Mouse (Mus musculus) CH12.LX (cell line): Measurements from ENCODE around the gene Apmap. TPM values are rescaled to one million over a fixed set of nuclear protein-coding genes. Genes with fewer than 3 reads are reported as not detected.

Experiments used
- DNase-seq: peaks from one replicate; pipeline ENCODE4 v3.0.0-alpha.2; 2013; ENCODE audit errors: extremely low read depth
- H3K27ac ChIP-seq: 2 replicates; pipeline ENCODE4 v1.5.1; 2012; ENCODE audit warnings: low read depth, mild to moderate bottlenecking, control low read depth, moderate library complexity; ENCODE audit not compliant: insufficient read depth
- H3K27me3 ChIP-seq: replicated peaks from 2 replicates; pipeline ENCODE3; 2012; ENCODE audit warnings: inconsistent platforms
- H3K36me3 ChIP-seq, 2 experiments: replicated peaks in 1 of 2; 2 replicates each; pipeline versions ENCODE3 to v1.6.1; 2012; ENCODE audit warnings: inconsistent platforms in 1 of 2, low read length in 1 of 2, mild to moderate bottlenecking in 1 of 2, mixed read lengths in 1 of 2, moderate library complexity in 1 of 2; ENCODE audit not compliant: control insufficient read depth in 1 of 2, insufficient read depth in 1 of 2
- H3K4me1 ChIP-seq, 2 experiments: 2 replicates each; pipeline ENCODE4 v1.6.1; 2012; ENCODE audit warnings: inconsistent platforms in 1 of 2, moderate library complexity in 1 of 2; ENCODE audit not compliant: insufficient read depth in 2 of 2, control insufficient read depth in 1 of 2
- H3K4me2 ChIP-seq: 2 replicates; pipeline ENCODE4 v1.6.1; 2012; ENCODE audit warnings: low read depth, mild to moderate bottlenecking, control low read depth; ENCODE audit not compliant: poor library complexity, insufficient read depth, severe bottlenecking
- H3K4me3 ChIP-seq, 3 experiments: fragments of 150-350 bp in 1 of 3; sonication (generic) in 1 of 3; replicated peaks in 1 of 3; 2 replicates each; pipeline versions ENCODE3 to v1.5.1; 2011 to 2012; ENCODE audit warnings: low read depth in 2 of 3, low read length in 2 of 3, mild to moderate bottlenecking in 2 of 3, moderate library complexity in 2 of 3, control low read depth in 1 of 3, improper control_type of control experiment in 1 of 3, inconsistent platforms in 1 of 3, mixed read lengths in 1 of 3; ENCODE audit not compliant: poor library complexity in 1 of 3
- H3K79me2 ChIP-seq: replicated peaks from 2 replicates; pipeline ENCODE4 v1.6.1; 2012; ENCODE audit warnings: mild to moderate bottlenecking, moderate library complexity; ENCODE audit not compliant: control insufficient read depth, poor library complexity, insufficient read depth, severe bottlenecking; ENCODE audit errors: extremely low read depth
- H3K9ac ChIP-seq: 2 replicates; pipeline ENCODE4 v1.6.1; 2012; ENCODE audit warnings: low read depth, mild to moderate bottlenecking, control low read depth, moderate library complexity; ENCODE audit not compliant: insufficient read depth
- H3K9me3 ChIP-seq: replicated peaks from 2 replicates; pipeline ENCODE3; 2012; ENCODE audit warnings: low read length, inconsistent platforms, mixed read lengths
- BHLHE40 ChIP-seq: IDR thresholded peaks from 2 replicates; pipeline ENCODE4 v1.6.1; 2011; ENCODE audit warnings: mild to moderate bottlenecking, low read depth, low read length, improper control_type of control experiment
- CHD1 ChIP-seq: IDR thresholded peaks from 2 replicates; pipeline ENCODE4 v1.6.1; 2012; ENCODE audit warnings: low read depth, low read length, improper control_type of control experiment, inconsistent platforms
- CHD2 ChIP-seq: IDR thresholded peaks from 2 replicates; pipeline ENCODE4 v1.6.1; 2011; ENCODE audit warnings: low read length, improper control_type of control experiment
- CTCF ChIP-seq, 2 experiments: IDR thresholded peaks in 1 of 2; conservative IDR thresholded peaks in 1 of 2; 2 replicates each; pipeline ENCODE4 v1.5.1; 2011 to 2012; ENCODE audit warnings: low read depth in 2 of 2, low read length in 2 of 2, improper control_type of control experiment in 1 of 2, inconsistent platforms in 1 of 2, mild to moderate bottlenecking in 1 of 2, moderate library complexity in 1 of 2
- E2F4 ChIP-seq: IDR thresholded peaks from 2 replicates; pipeline ENCODE4 v1.6.1; 2011; ENCODE audit warnings: low read depth, low read length, improper control_type of control experiment; ENCODE audit not compliant: insufficient replicate concordance
- ELF1 ChIP-seq: IDR thresholded peaks from 2 replicates; pipeline ENCODE4 v1.6.1; 2014; ENCODE audit warnings: low read depth, mild to moderate bottlenecking, inconsistent platforms, low read length, improper control_type of control experiment
- EP300 ChIP-seq: IDR thresholded peaks from 2 replicates; pipeline ENCODE4 v1.6.1; 2011; ENCODE audit warnings: low read length, improper control_type of control experiment
- ETS1 ChIP-seq: conservative IDR thresholded peaks from 2 replicates; pipeline ENCODE4 v1.6.1; 2012; ENCODE audit warnings: low read depth, mild to moderate bottlenecking, inconsistent platforms, low read length, improper control_type of control experiment, moderate library complexity
- GABPA ChIP-seq: IDR thresholded peaks from 2 replicates; pipeline ENCODE4 v1.6.1; 2012; ENCODE audit warnings: low read depth, low read length, improper control_type of control experiment, inconsistent platforms; ENCODE audit not compliant: insufficient replicate concordance
- HCFC1 ChIP-seq: IDR thresholded peaks from 2 replicates; pipeline ENCODE4 v1.6.1; 2012; ENCODE audit warnings: low read depth, mild to moderate bottlenecking, inconsistent platforms, low read length, improper control_type of control experiment
- IRF4 ChIP-seq: IDR thresholded peaks from 2 replicates; pipeline ENCODE4 v1.6.1; 2014; ENCODE audit warnings: low read depth, mild to moderate bottlenecking, inconsistent platforms, low read length, improper control_type of control experiment
- JUN ChIP-seq: IDR thresholded peaks from 2 replicates; pipeline ENCODE4 v1.6.1; 2011; ENCODE audit warnings: low read depth, mild to moderate bottlenecking, low read length, improper control_type of control experiment, moderate library complexity; ENCODE audit not compliant: insufficient read depth
- JUND ChIP-seq: conservative IDR thresholded peaks from 2 replicates; pipeline ENCODE4 v1.6.1; 2011; ENCODE audit warnings: low read depth, low read length, improper control_type of control experiment
- KAT2A ChIP-seq: IDR thresholded peaks from 2 replicates; pipeline ENCODE4 v1.6.1; 2012; ENCODE audit warnings: low read length, improper control_type of control experiment, inconsistent platforms; ENCODE audit not compliant: insufficient replicate concordance
- MAFK ChIP-seq: IDR thresholded peaks from 2 replicates; pipeline ENCODE4 v1.6.1; 2011; ENCODE audit warnings: low read length, improper control_type of control experiment; ENCODE audit not compliant: insufficient replicate concordance
- MAX ChIP-seq: IDR thresholded peaks from 2 replicates; pipeline ENCODE4 v1.6.1; 2011; ENCODE audit warnings: low read length, improper control_type of control experiment
- MAZ ChIP-seq: IDR thresholded peaks from 2 replicates; pipeline ENCODE4 v1.6.1; 2012; ENCODE audit warnings: low read depth, mild to moderate bottlenecking, inconsistent platforms, low read length, improper control_type of control experiment, moderate library complexity
- MEF2A ChIP-seq: IDR thresholded peaks from 2 replicates; pipeline ENCODE4 v1.6.1; 2014; ENCODE audit warnings: low read depth, mild to moderate bottlenecking, inconsistent platforms, low read length, improper control_type of control experiment, borderline replicate concordance
- MXI1 ChIP-seq: IDR thresholded peaks from 2 replicates; pipeline ENCODE4 v1.6.1; 2011; ENCODE audit warnings: mild to moderate bottlenecking, low read depth, low read length, improper control_type of control experiment
- NELFE ChIP-seq: IDR thresholded peaks from 2 replicates; pipeline ENCODE4 v1.6.1; 2011; ENCODE audit warnings: low read depth, low read length, improper control_type of control experiment
- NRF1 ChIP-seq: IDR thresholded peaks from 2 replicates; pipeline ENCODE4 v1.6.1; 2014; ENCODE audit warnings: low read depth, mild to moderate bottlenecking, inconsistent platforms, low read length, improper control_type of control experiment, moderate library complexity
- PAX5 ChIP-seq: IDR thresholded peaks from 2 replicates; pipeline ENCODE4 v1.6.1; 2012; ENCODE audit warnings: low read length, inconsistent platforms, mixed read lengths
- POLR2A ChIP-seq: IDR thresholded peaks from 2 replicates; pipeline ENCODE4 v1.6.1; 2011; ENCODE audit warnings: low read depth, mild to moderate bottlenecking, improper control_type of control experiment, low read length
- POLR2AphosphoS2 ChIP-seq: IDR thresholded peaks from 2 replicates; pipeline ENCODE4 v1.6.1; 2011; ENCODE audit warnings: low read depth, low read length, improper control_type of control experiment
- RAD21 ChIP-seq: IDR thresholded peaks from 2 replicates; pipeline ENCODE4 v1.6.1; 2011; ENCODE audit warnings: low read depth, mild to moderate bottlenecking, low read length, improper control_type of control experiment, moderate library complexity
- RCOR1 ChIP-seq: conservative IDR thresholded peaks from 2 replicates; pipeline ENCODE4 v1.6.1; 2012; ENCODE audit warnings: low read depth, mild to moderate bottlenecking, inconsistent platforms, low read length, improper control_type of control experiment
- SIN3A ChIP-seq: IDR thresholded peaks from 2 replicates; pipeline ENCODE4 v1.6.1; 2012; ENCODE audit warnings: low read length, improper control_type of control experiment, inconsistent platforms
- SMC3 ChIP-seq: IDR thresholded peaks from 2 replicates; pipeline ENCODE4 v1.6.1; 2011; ENCODE audit warnings: low read depth, low read length, improper control_type of control experiment
- TBP ChIP-seq: conservative IDR thresholded peaks from 2 replicates; pipeline ENCODE4 v1.6.1; 2011; ENCODE audit warnings: low read depth, low read length, improper control_type of control experiment
- TCF12 ChIP-seq: IDR thresholded peaks from 2 replicates; pipeline ENCODE4 v1.6.1; 2014; ENCODE audit warnings: low read depth, mild to moderate bottlenecking, inconsistent platforms, low read length, improper control_type of control experiment
- UBTF ChIP-seq: IDR thresholded peaks from 2 replicates; pipeline ENCODE4 v1.6.1; 2012; ENCODE audit warnings: low read depth, mild to moderate bottlenecking, inconsistent platforms, low read length, improper control_type of control experiment, moderate library complexity
- USF1 ChIP-seq: IDR thresholded peaks from 2 replicates; pipeline ENCODE4 v1.6.1; 2014; ENCODE audit warnings: low read depth, mild to moderate bottlenecking, inconsistent platforms, low read length, improper control_type of control experiment
- USF2 ChIP-seq: conservative IDR thresholded peaks from 2 replicates; pipeline ENCODE4 v1.6.1; 2011; ENCODE audit warnings: low read depth, low read length, improper control_type of control experiment
- ZC3H11A ChIP-seq: IDR thresholded peaks from 2 replicates; pipeline ENCODE4 v1.6.1; 2012; ENCODE audit warnings: low read depth, mild to moderate bottlenecking, inconsistent platforms, low read length, improper control_type of control experiment
- ZKSCAN1 ChIP-seq: IDR thresholded peaks from 2 replicates; pipeline ENCODE4 v1.6.1; 2012; ENCODE audit warnings: low read depth, inconsistent platforms, low read length, improper control_type of control experiment, borderline replicate concordance
- ZMIZ1 ChIP-seq: IDR thresholded peaks from 2 replicates; pipeline ENCODE4 v1.6.1; 2012; ENCODE audit warnings: low read depth, mild to moderate bottlenecking, inconsistent platforms, low read length, improper control_type of control experiment
- ZNF384 ChIP-seq: IDR thresholded peaks from 2 replicates; pipeline ENCODE4 v1.6.1; 2012; ENCODE audit warnings: low read depth, low read length, improper control_type of control experiment, inconsistent platforms
- dilution Hi-C: fragments of 300-500 bp; cut with MboI; formaldehyde crosslinking; loops from 2 replicates; pipeline ENCODE4 v1.14.3; 2020; ENCODE audit warnings: low sequenced_read_pairs; ENCODE audit not compliant: extremely low pct_unique_long_range_greater_than_20kb, extremely low pct_ligation_motif_present
- in situ Hi-C: fragments of 300-500 bp; cut with MboI; formaldehyde crosslinking; loops from 3 replicates; pipeline ENCODE4 v1.14.3; 2019; ENCODE audit warnings: low sequenced_read_pairs, low pct_ligation_motif_present, low pct_unique_long_range_greater_than_20kb, mixed read lengths
- polyA plus RNA-seq: library from polyadenylated mRNA; unstranded; fragments of >175 nt; gene quantifications from 2 replicates; pipeline ENCODE4 v1.2.1, GENCODE M21; 2012; ENCODE audit warnings: low read depth; ENCODE audit not compliant: insufficient read length
- total RNA-seq, 2 experiments: library from RNA; depleted of rRNA; stranded (reverse); fragments of 300-350 nt in 1 of 2; fragments of >200 nt in 1 of 2; gene quantifications; 2 replicates each; pipeline ENCODE4 v1.2.3; 2012 to 2014

Gene Apmap
- 24.5 and 29.0 TPM in 2 replicates for total RNA-seq (2012; rRNA removed)
- total RNA-seq (2014; rRNA removed), result 35.6 and 39.3 TPM in 2 replicates
- polyA plus RNA-seq, result 25.8 and 29.3 TPM in 2 replicates

GRCm38 (mm10) chr2:150608087-150608799, at the start of gene Apmap:
TSS of gene Apmap (minus strand) at chr2:150608567.
- H3K4me1 ChIP-seq, result peaks cover 3 to 20% of the 10 kb centered on the region in 2 experiments; a peak in 3 of 4 replicates
- peak within 1 kb of the TSS; percentile 92 for H3K4me2 ChIP-seq
- H3K9ac ChIP-seq, result peak within 1 kb of the TSS; percentile 44
- H3K79me2 ChIP-seq, result peaks cover 3% of the 10 kb centered on the region
- DNase-seq, result peak; percentile 98
- H3K27me3 ChIP-seq, result no peaks in the 10 kb centered on the region
- H3K4me3 ChIP-seq, result peak within 1 kb of the TSS; percentile 89 to 94 (median 93)
- H3K27ac ChIP-seq, result no peak within 1 kb of the TSS
- H3K9me3 ChIP-seq, result no peaks in the 10 kb centered on the region
- in situ Hi-C loops, result loop anchor here (5.0 to 10.0 kb wide), 2 partner anchors 64 to 137 kb away; partner anchors contain the start of gene Entpd6
- TF ChIP-seq NELFE (peak; percentile 74), HCFC1 (peak; percentile 89), CTCF (conservative IDR thresholded peaks at IDR 0.05 in 1 of 2, IDR thresholded peaks at IDR 0.05 in 1 of 2; ENCODE audit: low read depth in 2 of 2, low read length in 2 of 2) (peak in 1 of 2 experiments; percentile 6; a peak in 1 of 4 replicates), SMC3 (peak; percentile 20), PAX5 (no peak), ETS1 (no peak), JUND (no peak), MAZ (0 out of 2 replicates have a peak, but pooled peaks have one; percentile 16), MXI1 (peak; percentile 99), ZMIZ1 (peak; percentile 48; the same call in 1 of the 2 replicates), ZNF384 (no peak), NRF1 (0 out of 2 replicates have a peak, but pooled peaks have one; percentile 34), JUN (no peak), USF1 (no peak), POLR2AphosphoS2 (no peak; the same call in 1 of the 2 replicates), KAT2A (peak; percentile 72; the same call in 1 of the 2 replicates), SIN3A (peak; percentile 98), RCOR1 (no peak), USF2 (no peak), ELF1 (peak; percentile 65; the same call in 1 of the 2 replicates), BHLHE40 (no peak), ZKSCAN1 (no peak), E2F4 (peak; percentile 79; the same call in 1 of the 2 replicates), TCF12 (peak; percentile 83), MAX (peak; percentile 87), POLR2A (peak; percentile 84), ZC3H11A (no peak), CHD1 (no peak), IRF4 (peak; percentile 78), GABPA (no peak), RAD21 (no peak), UBTF (no peak), TBP (0 out of 2 replicates have a peak, but pooled peaks have one; percentile 47), CHD2 (no peak), MAFK (no peak), MEF2A (peak; percentile 43; the same call in 1 of the 2 replicates), EP300 (no peak)
- peaks cover 0 to 23% of the 10 kb centered on the region in 2 experiments for H3K36me3 ChIP-seq
- dilution Hi-C loops, result no loop called here
